Mouse (Mus musculus): ENCODE measurements around the gene Ncaph2.

DNA sequence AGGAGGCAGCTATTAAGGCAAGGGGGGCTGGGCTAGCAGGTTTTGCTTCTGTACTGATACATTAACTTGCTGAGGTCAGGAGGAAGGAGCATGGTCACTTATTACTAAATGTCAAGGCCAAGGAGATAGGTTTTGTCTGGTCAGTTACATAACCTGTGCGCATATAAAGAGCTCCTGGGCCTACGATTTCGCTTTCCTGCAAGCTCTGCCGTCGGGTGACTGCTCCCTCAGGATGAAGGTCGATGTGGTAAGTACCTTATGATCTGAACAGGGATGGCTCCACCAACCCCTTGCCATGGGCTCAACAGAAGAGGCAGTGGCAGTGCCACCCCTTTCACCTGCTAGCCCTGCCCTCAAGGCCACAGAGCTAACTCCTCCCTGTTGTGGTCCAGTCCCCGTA lies 21.2 kb upstream of the Ncaph2 start, which contains the start of gene Miox:
- TF ChIP-seq CTCF (IDR thresholded peaks at IDR 0.05; ENCODE audit: low read depth, low read length) (no peak), POLR2A (IDR thresholded peaks at IDR 0.05; ENCODE audit: extremely low read depth, insufficient read depth, low read length) (no peak)
